Mouse (Mus musculus): ENCODE measurements at regions not wholly inside any gene's neighbourhood (a gene's known extent, or its start where the extent isn't known, plus 50 kb on each side); places are given as distances from the start of the nearest gene placed in this dataset.
"Not testable (repeated sequence)": the region's sequence is repeated elsewhere in the genome, so short reads cannot be mapped to it uniquely, and the experiment has no call there.

DNA sequence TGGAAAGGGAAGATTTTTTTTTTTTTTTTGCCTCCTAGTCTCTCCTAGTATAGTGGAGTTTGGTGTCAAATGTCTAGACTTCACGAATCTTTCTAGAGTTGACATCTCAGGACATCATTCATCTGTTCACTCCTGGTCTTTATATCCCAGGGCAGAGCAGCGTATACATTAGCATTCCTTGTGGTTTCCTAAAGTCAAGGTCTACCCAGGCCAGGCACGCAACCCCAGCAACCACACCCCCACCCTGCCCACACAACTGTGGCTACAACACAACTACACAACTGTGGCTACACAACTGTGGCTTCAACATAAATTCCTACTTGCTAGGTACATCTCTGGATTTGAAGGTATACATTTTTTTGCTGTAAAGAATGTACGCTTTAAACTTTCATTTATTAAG lies 122.2 kb downstream of the Ppp1r3a start:
- DNase-seq, result no peak

DNA sequence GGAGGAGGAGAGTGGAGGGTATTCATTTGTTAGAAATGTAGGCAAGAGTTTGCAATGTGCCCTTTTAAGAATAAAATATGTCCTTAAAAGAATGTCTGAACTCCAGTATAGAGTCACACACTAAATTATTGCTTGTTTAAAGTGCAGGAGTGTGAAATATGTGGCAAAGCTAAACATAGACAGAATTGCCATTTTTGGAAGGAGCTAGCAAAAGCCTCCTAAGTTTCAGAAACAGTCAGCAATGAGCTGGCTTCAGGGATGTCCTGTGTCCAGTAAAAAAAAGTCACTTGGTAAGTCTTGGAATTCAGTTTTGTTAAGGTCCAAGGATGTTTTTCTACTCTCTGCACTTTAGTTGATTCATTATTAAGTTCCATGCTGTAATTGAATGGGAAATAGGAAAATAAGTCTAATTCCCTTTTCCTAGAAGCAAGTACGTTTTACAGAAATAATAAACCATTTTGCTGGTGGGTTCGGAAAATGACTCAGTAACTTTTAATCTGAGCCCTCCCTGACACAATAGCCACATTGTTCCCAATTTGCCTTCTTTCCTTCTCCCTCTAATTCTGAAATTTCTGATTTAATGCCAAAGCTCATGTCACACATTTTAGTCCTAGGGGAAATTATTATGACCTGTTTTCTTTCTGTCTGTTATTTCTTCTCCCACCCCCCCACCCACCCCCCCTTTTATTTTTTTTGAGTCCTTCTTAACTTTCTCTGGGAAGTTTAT lies 123.2 kb downstream of the Ppp1r3a start:
- no peak for DNase-seq

GRCm38 (mm10) chr6:14616629-14617028 lies 138.4 kb downstream of the Ppp1r3a start:
- no peak for DNase-seq

DNA sequence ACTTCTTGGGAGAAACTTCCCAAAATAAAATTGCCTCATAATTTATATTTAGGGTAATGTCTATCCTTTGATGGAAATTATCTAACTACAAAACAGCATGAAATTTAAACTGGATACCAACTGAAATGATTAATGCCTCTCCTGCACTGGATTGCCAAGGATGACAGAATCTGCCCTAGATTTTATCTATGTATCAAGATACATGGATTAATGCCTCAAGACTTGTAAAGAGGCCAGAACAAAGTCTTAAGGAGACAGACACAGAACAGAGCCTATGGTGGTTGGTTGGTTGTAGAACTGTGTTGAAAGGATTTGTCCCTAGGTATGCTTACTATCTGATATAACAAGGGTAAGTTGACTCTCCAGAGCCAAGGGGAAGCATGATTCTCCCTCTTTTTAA lies 147.0 kb downstream of the Ppp1r3a start:
- no peak for DNase-seq

DNA sequence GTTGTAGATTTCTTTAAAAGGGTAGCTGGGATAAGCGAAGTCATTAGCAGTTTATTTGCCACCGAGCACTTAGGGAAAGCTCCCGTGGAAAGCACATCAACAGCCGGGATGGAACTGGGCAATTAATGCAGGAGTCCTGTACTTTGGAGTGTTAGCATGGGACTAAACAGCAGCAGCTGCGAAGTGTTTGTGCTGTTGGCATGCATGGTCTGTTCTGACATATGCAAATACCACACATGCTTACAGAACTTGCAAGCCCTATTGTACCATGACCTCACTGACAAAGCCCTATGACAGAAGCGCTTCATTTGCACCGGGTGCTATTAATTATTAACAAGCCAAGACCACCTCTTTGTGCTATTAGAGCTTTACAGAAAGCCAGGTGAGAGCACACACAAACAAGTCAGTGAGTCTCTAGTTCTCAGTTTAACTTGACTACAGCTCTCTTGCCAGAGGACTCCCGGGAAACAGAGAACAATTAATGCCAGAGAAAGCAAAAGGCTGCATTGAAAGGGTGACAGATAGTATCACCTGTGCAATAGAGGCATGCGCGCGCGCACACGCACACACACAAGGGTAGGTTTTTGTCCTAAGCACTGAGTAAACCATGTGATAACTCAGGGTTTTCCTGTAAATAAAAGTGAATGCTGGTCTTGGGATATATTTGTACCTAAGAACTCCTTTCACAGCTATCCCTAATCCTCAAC lies 154.4 kb downstream of the Ppp1r3a start:
- no peak for DNase-seq

- DNase-seq, result no peak
These were observed 158.1 kb downstream of the Ppp1r3a start for GRCm38 (mm10) chr6:14596880-14597466.

DNA sequence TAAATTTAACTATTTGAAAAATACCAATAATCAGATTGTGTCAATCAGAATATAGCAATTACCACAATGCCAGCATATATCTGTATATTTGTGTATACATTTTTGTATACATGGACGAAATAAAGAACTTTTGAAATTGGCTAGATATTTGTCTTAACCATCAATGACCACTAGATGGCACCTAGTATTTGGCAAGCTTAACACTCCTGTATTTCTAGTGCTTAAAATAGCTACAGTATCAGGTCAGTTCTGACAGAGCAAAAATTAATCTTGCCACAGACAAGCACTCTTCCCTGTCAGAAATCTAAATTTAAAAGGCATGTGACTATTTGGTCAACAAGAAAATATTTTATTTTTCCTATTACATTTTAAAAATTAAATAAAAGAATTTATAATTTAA lies 169.2 kb downstream of the Ppp1r3a start:
- peak; percentile 47 for DNase-seq

- DNase-seq, result no peak
These were observed 171.2 kb downstream of the Ppp1r3a start for GRCm38 (mm10) chr6:14583829-14584228.

- no peak for DNase-seq
These were observed 180.5 kb downstream of the Ppp1r3a start for GRCm38 (mm10) chr6:14574607-14575006.

DNA sequence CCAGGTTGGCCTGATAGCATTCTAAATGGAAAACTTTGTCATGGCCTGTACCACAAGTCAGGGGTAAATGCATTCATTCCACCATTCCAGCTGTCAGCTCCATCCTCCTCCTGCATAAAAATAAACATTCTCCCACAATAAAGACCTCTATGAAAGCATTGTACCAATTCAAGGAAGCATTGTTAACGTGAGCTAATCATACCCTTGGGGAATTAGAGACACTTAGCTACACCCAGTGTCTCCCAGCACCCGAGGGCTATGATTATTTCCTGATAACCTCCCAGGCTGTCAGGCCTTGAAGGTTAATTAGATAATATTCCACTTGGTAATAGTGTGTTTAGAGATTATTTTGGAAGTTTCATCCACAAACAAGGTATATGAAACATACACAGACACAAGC lies 182.1 kb downstream of the Ppp1r3a start:
- DNase-seq, result no peak

DNA sequence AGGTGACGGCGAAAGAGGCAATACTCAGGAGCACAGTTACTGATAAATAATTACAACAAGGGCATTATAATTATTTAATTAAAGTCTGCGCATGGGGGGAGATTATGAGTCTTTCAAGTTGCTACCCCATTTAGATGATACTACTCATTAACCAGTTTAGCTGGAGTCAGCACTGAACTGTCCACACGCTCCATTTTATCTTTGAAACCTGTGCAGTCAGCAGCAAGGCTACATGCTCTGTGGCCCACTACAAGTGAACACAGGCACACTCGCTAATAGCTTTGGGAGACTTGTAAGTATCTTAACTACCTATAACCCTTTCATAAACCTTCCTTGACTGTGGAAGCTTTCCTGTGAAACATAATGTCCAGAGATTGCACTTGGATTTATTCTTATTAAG lies 214.7 kb downstream of the Ppp1r3a start:
- DNase-seq, result no peak

GRCm38 (mm10) chr6:14529096-14529495 lies 226.0 kb downstream of the Ppp1r3a start:
- no peak for DNase-seq

DNA sequence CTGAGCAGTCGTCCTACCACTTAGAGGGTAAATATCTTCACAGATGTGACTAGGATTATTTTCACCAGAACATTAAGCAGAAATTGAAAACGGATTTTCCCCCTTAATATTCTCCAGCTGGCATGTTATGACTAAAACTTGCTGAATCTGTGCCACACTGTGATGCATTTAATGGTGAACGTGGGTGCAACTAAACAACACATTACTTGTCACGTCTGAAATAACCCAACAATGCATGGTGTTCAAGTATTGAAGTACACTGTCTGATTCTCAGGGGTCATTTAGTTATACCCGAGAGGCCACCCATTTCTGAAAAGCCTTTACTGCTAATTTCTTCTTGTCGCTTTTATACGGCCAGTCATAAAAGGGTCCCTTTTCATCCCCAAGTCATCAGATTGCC lies 226.5 kb downstream of the Ppp1r3a start:
- DNase-seq, result no peak

DNA sequence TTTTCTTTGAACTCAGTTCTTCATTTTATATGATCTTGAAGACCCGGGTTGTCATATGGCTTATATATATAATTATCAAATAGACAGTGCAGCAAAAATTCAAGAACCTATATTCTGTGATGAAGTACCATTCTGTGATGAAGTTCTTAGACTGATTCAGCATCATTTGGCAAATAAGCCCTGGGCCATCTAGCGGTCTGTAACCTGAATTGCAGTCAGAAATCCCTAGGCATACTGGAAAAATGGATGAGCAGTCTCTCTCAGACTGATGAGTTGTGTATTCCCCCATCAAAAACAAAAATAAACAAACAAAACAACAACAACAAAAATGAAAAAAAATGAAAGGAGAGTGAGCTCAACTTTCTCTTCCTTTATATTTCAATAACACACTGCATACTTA lies 232.3 kb downstream of the Ppp1r3a start:
- DNase-seq, result peak; percentile 6

DNA sequence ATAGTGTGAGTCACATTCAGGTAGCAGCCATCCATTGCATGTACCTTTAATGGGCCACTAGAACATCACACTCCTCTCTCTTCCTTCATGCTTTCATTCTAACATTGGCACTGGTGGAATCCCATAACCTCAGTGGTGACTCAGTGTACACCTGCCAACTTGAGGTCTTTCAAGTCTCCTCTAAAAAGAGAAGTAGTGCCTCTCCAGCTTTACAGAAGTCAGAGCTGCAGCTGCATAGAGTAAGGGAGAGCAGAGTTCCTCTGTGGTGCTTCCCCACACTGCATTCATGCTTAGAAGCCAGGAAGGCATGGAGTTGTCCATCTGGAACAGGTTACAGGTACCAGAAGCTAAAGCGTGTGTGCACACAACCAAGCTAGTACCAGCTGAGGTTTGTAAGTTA lies 233.8 kb downstream of the Ppp1r3a start:
- DNase-seq, result no peak

DNA sequence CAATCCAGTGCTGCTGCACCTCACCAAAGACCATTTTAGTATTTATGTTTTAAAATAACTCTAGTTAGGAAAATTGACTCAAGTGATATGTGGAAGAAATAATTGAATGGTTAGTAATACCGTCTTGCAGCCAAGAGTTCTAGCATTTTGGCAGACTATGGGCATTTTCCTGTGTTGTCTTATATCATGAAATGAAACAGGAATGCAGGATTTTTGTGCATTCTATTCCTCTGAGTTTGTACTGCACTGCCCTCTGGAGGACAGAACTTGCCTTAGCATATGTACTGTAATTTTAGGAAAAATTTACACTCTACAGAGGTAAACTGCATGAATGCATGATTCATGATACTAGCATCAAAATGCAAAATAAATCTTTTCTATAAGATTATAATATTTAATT lies 250.9 kb downstream of the Ppp1r3a start:
- peak; percentile 63 for DNase-seq

GRCm38 (mm10) chr6:14500663-14501062 lies 254.4 kb downstream of the Ppp1r3a start:
- no peak for DNase-seq

GRCm38 (mm10) chr6:14499882-14500281 lies 255.2 kb downstream of the Ppp1r3a start:
- DNase-seq, result not testable (repeated sequence)

GRCm38 (mm10) chr6:14486642-14487041 lies 268.4 kb downstream of the Ppp1r3a start:
- not testable (repeated sequence) for DNase-seq

DNA sequence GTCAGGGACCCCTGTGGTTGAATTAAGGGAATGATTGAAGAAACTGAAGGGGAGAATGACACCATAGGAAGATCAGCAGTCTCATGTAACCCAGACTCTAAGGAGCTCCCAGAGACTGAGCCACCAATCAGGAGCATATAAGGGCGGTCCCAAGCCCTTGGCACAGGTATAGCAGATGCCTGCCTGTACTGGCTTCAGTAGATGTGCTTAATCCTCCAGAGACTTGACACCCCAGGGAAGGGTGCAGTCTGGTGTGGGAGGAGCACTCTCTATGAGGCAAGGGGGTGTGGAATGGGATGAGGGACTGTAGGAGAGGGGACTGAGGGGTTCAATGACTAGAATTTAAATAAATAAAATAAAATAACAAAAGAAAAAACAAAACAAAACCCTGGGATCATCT lies 298.7 kb downstream of the Ppp1r3a start:
- DNase-seq, result no peak

GRCm38 (mm10) chr6:14453321-14453720 lies 301.8 kb downstream of the Ppp1r3a start:
- DNase-seq, result not testable (repeated sequence)

DNA sequence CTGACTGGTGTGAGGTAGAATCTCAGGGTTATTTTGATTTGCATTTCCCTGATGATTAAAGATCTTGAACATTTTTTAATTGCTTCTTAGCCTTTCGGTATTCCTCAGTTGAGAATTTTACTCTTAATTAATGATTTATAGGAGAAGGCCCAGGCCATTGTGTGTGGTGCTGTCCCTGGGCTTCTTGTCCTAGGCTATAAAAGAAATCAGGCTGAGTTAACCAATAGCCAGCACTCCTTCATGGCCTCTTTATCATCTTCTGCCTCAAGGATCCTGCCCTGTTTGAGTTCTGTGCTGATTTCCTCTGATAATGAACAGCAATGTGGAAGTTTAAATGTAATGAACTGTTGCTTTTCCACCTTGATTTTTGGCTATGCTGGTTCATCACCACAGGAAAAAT lies 323.3 kb downstream of the Ppp1r3a start:
- DNase-seq, result no peak

- DNase-seq, result peak; percentile 43
These were observed 345.3 kb downstream of the Ppp1r3a start for GRCm38 (mm10) chr6:14409772-14410171.

GRCm38 (mm10) chr6:14407754-14408153 lies 347.3 kb downstream of the Ppp1r3a start:
- DNase-seq, result no peak

Data from cerebellum, adult 9-10 months (tissue).